Mouse (Mus musculus): ENCODE results near the gene Ctf1. TPM values are rescaled to one million over a fixed set of nuclear protein-coding genes. Genes with fewer than 3 reads are reported as not detected.

Ctf1 gene
- polyA plus RNA-seq, 1 experiment from 2014 or later = 5.3 TPM

- DNase-seq (ENCODE audit: low spot score) = no peak
These were observed 7.9 kb upstream of the Ctf1 start for GRCm38 (mm10) chr7:127704598-127704997.

GRCm38 (mm10) chr7:127705706-127706105 is 6.8 kb upstream of the Ctf1 start:
- Histone ChIP-seq H3K27ac (ENCODE audit: low read depth, low read length) (no peak overlapping the region), H3K4me2 (ENCODE audit: low read length) (no peak overlapping the region), H3K9me3 (replicated peaks; ENCODE audit: control insufficient read depth, low read length) (no peaks in the 10 kb centered on the region), H3K9ac (ENCODE audit: low read length) (no peak overlapping the region), H3K4me3 (ENCODE audit: low read depth, low read length) (no peak overlapping the region), H3K36me3 (ENCODE audit: control insufficient read depth, insufficient read depth, low read length) (peaks cover 36% of the 10 kb centered on the region), H3K27me3 (replicated peaks; ENCODE audit: control insufficient read depth, insufficient read depth, low read length) (no peaks in the 10 kb centered on the region), H3K4me1 (ENCODE audit: control insufficient read depth, insufficient read depth, low read length) (peaks cover 12% of the 10 kb centered on the region)
- no peak for DNase-seq (ENCODE audit: low spot score)
- ATAC-seq = no peak
- WGBS = 61% methylated on average over 4 of the region's 4 CpGs

More at GRCm38 (mm10) chr7:127704598-127704997, 7.9 kb upstream of the Ctf1 start:
- Histone ChIP-seq H3K4me2 (ENCODE audit: low read length) (no peak overlapping the region), H3K4me1 (ENCODE audit: control insufficient read depth, insufficient read depth, low read length) (peaks cover 12% of the 10 kb centered on the region), H3K36me3 (ENCODE audit: control insufficient read depth, insufficient read depth, low read length) (peaks cover 44% of the 10 kb centered on the region), H3K4me3 (ENCODE audit: low read depth, low read length) (no peak overlapping the region), H3K9ac (ENCODE audit: low read length) (no peak overlapping the region), H3K27ac (ENCODE audit: low read depth, low read length) (no peak overlapping the region), H3K27me3 (replicated peaks; ENCODE audit: control insufficient read depth, insufficient read depth, low read length) (no peaks in the 10 kb centered on the region), H3K9me3 (replicated peaks; ENCODE audit: control insufficient read depth, low read length) (no peaks in the 10 kb centered on the region)
- WGBS = 88% methylated on average over 6 of the region's 6 CpGs
- ATAC-seq = no peak

DNA sequence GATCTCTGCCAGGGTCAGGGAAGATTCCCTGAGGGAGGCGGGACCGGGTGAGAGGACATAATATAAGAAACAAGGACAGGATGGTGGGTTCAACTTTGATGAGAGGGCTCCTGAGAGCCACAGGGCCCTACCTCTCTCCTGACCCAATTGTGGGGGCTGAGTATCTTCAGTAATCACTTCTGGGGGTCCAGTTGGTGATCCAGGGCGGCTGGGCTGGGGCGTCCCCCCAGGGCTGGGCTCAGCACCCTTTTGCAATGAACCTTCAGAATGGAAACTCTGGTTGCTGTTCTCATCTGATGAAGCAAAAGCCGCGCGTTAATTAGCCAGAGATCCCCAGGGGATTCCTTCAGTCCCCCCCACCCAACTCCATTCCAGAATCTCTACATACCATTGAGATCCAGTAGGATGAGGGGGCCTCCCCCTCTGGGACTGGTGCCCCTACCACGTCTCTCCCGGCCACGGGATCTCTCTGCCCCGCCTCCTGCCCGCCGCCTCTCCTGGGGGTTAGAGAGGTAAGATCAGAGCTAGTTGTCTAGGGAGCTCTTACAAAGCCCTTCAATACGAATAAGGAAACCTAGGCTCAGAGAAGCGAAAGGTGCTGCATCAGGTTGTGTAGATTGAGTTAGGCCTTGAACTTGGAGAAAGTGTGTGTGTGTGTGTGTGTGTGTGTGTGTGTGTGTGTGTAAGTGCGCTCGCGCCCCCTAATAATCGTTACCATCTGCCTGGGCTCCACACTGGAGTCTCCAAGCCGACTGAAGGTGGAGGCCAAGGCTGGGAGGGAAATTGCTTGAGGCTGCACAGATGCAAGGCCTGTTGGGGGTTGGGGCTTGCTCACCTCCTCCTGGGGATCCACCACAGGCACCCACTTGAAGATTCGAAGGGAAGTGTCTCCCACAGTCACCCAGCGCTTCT is 5.2 kb upstream of the Ctf1 start:
- Histone ChIP-seq H3K4me2 (ENCODE audit: low read length) (peak overlapping the region; percentile 61), H3K9me3 (replicated peaks; ENCODE audit: control insufficient read depth, low read length) (no peaks in the 10 kb centered on the region), H3K4me1 (ENCODE audit: control insufficient read depth, insufficient read depth, low read length) (peaks cover 12% of the 10 kb centered on the region), H3K27me3 (replicated peaks; ENCODE audit: control insufficient read depth, insufficient read depth, low read length) (no peaks in the 10 kb centered on the region), H3K9ac (ENCODE audit: low read length) (peak overlapping the region; percentile 89), H3K36me3 (ENCODE audit: control insufficient read depth, insufficient read depth, low read length) (peaks cover 29% of the 10 kb centered on the region), H3K27ac (ENCODE audit: low read depth, low read length) (peak overlapping the region; percentile 95), H3K4me3 (ENCODE audit: low read depth, low read length) (peak overlapping the region; percentile 78)
- DNase-seq (ENCODE audit: low spot score) (peak; percentile 42), ATAC-seq (0 out of 2 replicates have a peak, but pooled peaks have one; percentile 3)
- 23% methylated on average over 22 of the region's 22 CpGs for WGBS

DNA sequence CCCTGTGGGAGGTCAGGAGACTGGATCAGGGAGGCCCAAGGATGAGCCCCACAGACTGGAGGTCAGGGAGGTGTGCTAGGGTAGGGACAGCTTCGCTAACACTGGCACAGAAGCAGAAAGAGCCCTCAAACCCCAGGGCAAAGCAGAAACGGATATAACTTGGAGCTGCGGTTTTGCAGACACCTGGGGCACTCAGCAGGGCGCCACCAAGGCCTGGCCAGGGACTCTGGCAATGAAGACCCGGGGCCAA is 4.7 kb upstream of the Ctf1 start:
- WGBS = 2% methylated on average over 5 of the region's 5 CpGs
- H3K27ac ChIP-seq (ENCODE audit: low read depth, low read length) = peak overlapping the region; percentile 95
- no peaks in the 10 kb centered on the region for H3K27me3 ChIP-seq (replicated peaks; ENCODE audit: control insufficient read depth, insufficient read depth, low read length)
- peak overlapping the region; percentile 61 for H3K4me2 ChIP-seq (ENCODE audit: low read length)
- ATAC-seq = no peak
- H3K4me3 ChIP-seq (ENCODE audit: low read depth, low read length) = peak overlapping the region; percentile 78
- peak overlapping the region; percentile 89 for H3K9ac ChIP-seq (ENCODE audit: low read length)
- peaks cover 28% of the 10 kb centered on the region for H3K36me3 ChIP-seq (ENCODE audit: control insufficient read depth, insufficient read depth, low read length)
- no peaks in the 10 kb centered on the region for H3K9me3 ChIP-seq (replicated peaks; ENCODE audit: control insufficient read depth, low read length)
- peaks cover 12% of the 10 kb centered on the region for H3K4me1 ChIP-seq (ENCODE audit: control insufficient read depth, insufficient read depth, low read length)
- no peak for DNase-seq (ENCODE audit: low spot score)

GRCm38 (mm10) chr7:127708207-127709078 is 4.1 kb upstream of the Ctf1 start, which contains the start of gene Bcl7c:
Gene Bcl7c (minus strand): TSS chr7:127708933.
- Histone ChIP-seq H3K4me2 (ENCODE audit: low read length) (peak within 1 kb of the TSS; percentile 61), H3K27ac (ENCODE audit: low read depth, low read length) (peak within 1 kb of the TSS; percentile 95), H3K27me3 (replicated peaks; ENCODE audit: control insufficient read depth, insufficient read depth, low read length) (no peaks in the 10 kb centered on the region), H3K36me3 (ENCODE audit: control insufficient read depth, insufficient read depth, low read length) (peaks cover 25% of the 10 kb centered on the region), H3K4me3 (ENCODE audit: low read depth, low read length) (peak within 1 kb of the TSS; percentile 78), H3K4me1 (ENCODE audit: control insufficient read depth, insufficient read depth, low read length) (peaks cover 12% of the 10 kb centered on the region), H3K9ac (ENCODE audit: low read length) (peak within 1 kb of the TSS; percentile 89), H3K9me3 (replicated peaks; ENCODE audit: control insufficient read depth, low read length) (no peaks in the 10 kb centered on the region)
- peak; percentile 93 for DNase-seq (ENCODE audit: low spot score)
- peak; percentile 82 for ATAC-seq
- under 1% methylated on average over 48 of the region's 90 CpGs for WGBS

GRCm38 (mm10) chr7:127709261-127709979 is 3.1 kb upstream of the Ctf1 start:
- Histone ChIP-seq H3K27ac (ENCODE audit: low read depth, low read length) (peak overlapping the region; percentile 95), H3K9ac (ENCODE audit: low read length) (no peak overlapping the region), H3K4me3 (ENCODE audit: low read depth, low read length) (peak overlapping the region; percentile 78), H3K36me3 (ENCODE audit: control insufficient read depth, insufficient read depth, low read length) (peaks cover 16% of the 10 kb centered on the region), H3K9me3 (replicated peaks; ENCODE audit: control insufficient read depth, low read length) (no peaks in the 10 kb centered on the region), H3K27me3 (replicated peaks; ENCODE audit: control insufficient read depth, insufficient read depth, low read length) (no peaks in the 10 kb centered on the region), H3K4me2 (ENCODE audit: low read length) (peak overlapping the region; percentile 61), H3K4me1 (ENCODE audit: control insufficient read depth, insufficient read depth, low read length) (peaks cover 14% of the 10 kb centered on the region)
- DNase-seq (ENCODE audit: low spot score) (no peak), ATAC-seq (no peak)
- WGBS = 75% methylated on average over 5 of the region's 5 CpGs

- no peak for ATAC-seq
- H3K9me3 ChIP-seq (replicated peaks; ENCODE audit: control insufficient read depth, low read length) = no peaks in the 10 kb centered on the region
- peaks cover 14% of the 10 kb centered on the region for H3K4me1 ChIP-seq (ENCODE audit: control insufficient read depth, insufficient read depth, low read length)
- peaks cover 4% of the 10 kb centered on the region for H3K36me3 ChIP-seq (ENCODE audit: control insufficient read depth, insufficient read depth, low read length)
- 88% methylated on average over 3 of the region's 3 CpGs for WGBS
- no peaks in the 10 kb centered on the region for H3K27me3 ChIP-seq (replicated peaks; ENCODE audit: control insufficient read depth, insufficient read depth, low read length)
- H3K4me3 ChIP-seq (ENCODE audit: low read depth, low read length) = no peak overlapping the region
- H3K4me2 ChIP-seq (ENCODE audit: low read length) = no peak overlapping the region
- no peak overlapping the region for H3K27ac ChIP-seq (ENCODE audit: low read depth, low read length)
- no peak overlapping the region for H3K9ac ChIP-seq (ENCODE audit: low read length)
- DNase-seq (ENCODE audit: low spot score) = no peak
These were observed 1.5 kb upstream of the Ctf1 start for GRCm38 (mm10) chr7:127711031-127711430.

GRCm38 (mm10) chr7:127711456-127711855 is 1.1 kb upstream of the Ctf1 start:
- Histone ChIP-seq H3K27ac (ENCODE audit: low read depth, low read length) (no peak overlapping the region), H3K4me2 (ENCODE audit: low read length) (no peak overlapping the region), H3K9ac (ENCODE audit: low read length) (no peak overlapping the region), H3K27me3 (replicated peaks; ENCODE audit: control insufficient read depth, insufficient read depth, low read length) (no peaks in the 10 kb centered on the region), H3K36me3 (ENCODE audit: control insufficient read depth, insufficient read depth, low read length) (peaks cover under 1% of the 10 kb centered on the region; the same call in 1 of the 2 replicates), H3K4me1 (ENCODE audit: control insufficient read depth, insufficient read depth, low read length) (peaks cover 14% of the 10 kb centered on the region), H3K4me3 (ENCODE audit: low read depth, low read length) (no peak overlapping the region), H3K9me3 (replicated peaks; ENCODE audit: control insufficient read depth, low read length) (no peaks in the 10 kb centered on the region)
- 80% methylated on average over 3 of the region's 3 CpGs for WGBS
- no peak for DNase-seq (ENCODE audit: low spot score)
- ATAC-seq = no peak

Data from forebrain, embryonic 14.5 days (tissue).